Mouse (Mus musculus): ENCODE results near the gene Bglap2.
"Not testable (repeated sequence)": the region's sequence is repeated elsewhere in the genome, so short reads cannot be mapped to it uniquely, and the experiment has no call there.

Bglap2 gene

GRCm38 (mm10) chr3:88384364-88384763 is 5.9 kb upstream of the Bglap2 start, which contains the start of gene Bglap:
TSS of gene Bglap (minus strand) at chr3:88384464.
- no peak for DNase-seq

GRCm38 (mm10) chr3:88382383-88382782 is 3.9 kb upstream of the Bglap2 start:
- not testable (repeated sequence) for DNase-seq

GRCm38 (mm10) chr3:88381389-88382315 is 3.2 kb upstream of the Bglap2 start:
- DNase-seq: not testable (repeated sequence)

GRCm38 (mm10) chr3:88376644-88377043 is 1.9 kb downstream of the Bglap2 start:
- DNase-seq: not testable (repeated sequence)

- DNase-seq: not testable (repeated sequence)
Observed at GRCm38 (mm10) chr3:88375750-88376626, 2.5 kb downstream of the Bglap2 start.

- DNase-seq: not testable (repeated sequence)
Observed at GRCm38 (mm10) chr3:88372643-88373042, 5.9 kb downstream of the Bglap2 start, which contains the start of gene Bglap3. TSS of gene Bglap3 (minus strand) at chr3:88372743.

- not testable (repeated sequence) for DNase-seq
Observed at GRCm38 (mm10) chr3:88368511-88368910, 10.0 kb downstream of the Bglap2 start.

- DNase-seq: not testable (repeated sequence)
Observed at GRCm38 (mm10) chr3:88367517-88367916, 11.0 kb downstream of the Bglap2 start.

- DNase-seq: not testable (repeated sequence)
Observed at GRCm38 (mm10) chr3:88366830-88367428, 11.6 kb downstream of the Bglap2 start.

GRCm38 (mm10) chr3:88365705-88366361 is 12.7 kb downstream of the Bglap2 start:
- no peak for DNase-seq

GRCm38 (mm10) chr3:88364337-88364736 is 14.2 kb downstream of the Bglap2 start, which contains the start of gene Paqr6:
TSS of gene Paqr6 (plus strand) at chr3:88364584.
- DNase-seq: peak; percentile 49

- peak; percentile 51 for DNase-seq
Observed at GRCm38 (mm10) chr3:88363700-88364099, 14.8 kb downstream of the Bglap2 start.

- DNase-seq: peak; percentile 40
Observed at GRCm38 (mm10) chr3:88361612-88362313, 16.7 kb downstream of the Bglap2 start.

- no peak for DNase-seq
Observed at GRCm38 (mm10) chr3:88361096-88361495, 17.4 kb downstream of the Bglap2 start.

- no peak for DNase-seq
Observed at GRCm38 (mm10) chr3:88359989-88360388, 18.5 kb downstream of the Bglap2 start.

- no peak for DNase-seq
Observed at GRCm38 (mm10) chr3:88359584-88359983, 18.9 kb downstream of the Bglap2 start.

GRCm38 (mm10) chr3:88354396-88355165 is 23.9 kb downstream of the Bglap2 start:
- DNase-seq: peak; percentile 60

- peak; percentile 78 for DNase-seq
Observed at GRCm38 (mm10) chr3:88352907-88353306, 25.6 kb downstream of the Bglap2 start.

GRCm38 (mm10) chr3:88350732-88351131 is 27.8 kb downstream of the Bglap2 start:
- DNase-seq: no peak

GRCm38 (mm10) chr3:88339006-88339405 is 39.5 kb downstream of the Bglap2 start:
- no peak for DNase-seq

- no peak for DNase-seq
Observed at GRCm38 (mm10) chr3:88338316-88338715, 40.2 kb downstream of the Bglap2 start.
